Mouse (Mus musculus) ovary, postnatal 10 days (tissue): ENCODE results near the gene Tmcc1.

ENCODE experiments used
- DNase-seq: peaks from one replicate; pipeline ENCODE4 v3.0.0; 2022; ENCODE audit warnings: low spot score

The Tmcc1 gene

GRCm38 (mm10) chr6:115971273-115972060 is 221.8 kb downstream of the Tmcc1 start:
- no peak for DNase-seq

- DNase-seq, result no peak
Measured at GRCm38 (mm10) chr6:115969952-115970351, 223.3 kb downstream of the Tmcc1 start.

- no peak for DNase-seq
Measured at GRCm38 (mm10) chr6:115969103-115969502, 224.2 kb downstream of the Tmcc1 start.

- no peak for DNase-seq
Measured at GRCm38 (mm10) chr6:115968700-115969099, 224.6 kb downstream of the Tmcc1 start.
